Mouse (Mus musculus) embryonic facial prominence, embryonic 13.5 days (tissue): ENCODE measurements around the gene Scrt2. TPM values are rescaled to one million over a fixed set of nuclear protein-coding genes. Genes with fewer than 3 reads are reported as not detected.

ENCODE experiments used
- ATAC-seq: fragments of 200-750 bp; cut with Nextera tagmentation; 2 replicates; pipeline ENCODE4 v1.8.0; 2017; ENCODE audit warnings: low read depth; ENCODE audit not compliant: insufficient number of reproducible peaks, insufficient read depth, low FRiP score, low TSS enrichment
- H3K27ac ChIP-seq: fragments of 300-500 bp; sonication (generic); 2 replicates; pipeline ENCODE4 v1.5.1; 2015; ENCODE audit warnings: moderate library complexity, mild to moderate bottlenecking, inconsistent platforms
- H3K27me3 ChIP-seq: fragments of 300-500 bp; sonication (generic); 2 replicates; pipeline ENCODE4 v1.6.1; 2015; ENCODE audit warnings: mild to moderate bottlenecking, inconsistent platforms
- H3K36me3 ChIP-seq: fragments of 300-500 bp; sonication (generic); 2 replicates; pipeline ENCODE4 v1.6.1; 2015; ENCODE audit warnings: mild to moderate bottlenecking, inconsistent platforms
- H3K4me1 ChIP-seq: fragments of 300-500 bp; sonication (generic); 2 replicates; pipeline ENCODE4 v1.6.1; 2015; ENCODE audit warnings: inconsistent platforms
- H3K4me2 ChIP-seq: fragments of 300-500 bp; sonication (generic); 2 replicates; pipeline ENCODE4 v1.6.1; 2015; ENCODE audit warnings: moderate library complexity, mild to moderate bottlenecking, inconsistent platforms
- H3K4me3 ChIP-seq: fragments of 300-500 bp; sonication (generic); 2 replicates; pipeline ENCODE4 v1.5.1; 2015; ENCODE audit warnings: mild to moderate bottlenecking, inconsistent platforms
- H3K9ac ChIP-seq: fragments of 300-500 bp; sonication (generic); 2 replicates; pipeline ENCODE4 v1.6.1; 2015; ENCODE audit warnings: mild to moderate bottlenecking, inconsistent platforms
- H3K9me3 ChIP-seq: fragments of 300-500 bp; sonication (generic); 2 replicates; pipeline ENCODE4 v1.6.1; 2016; ENCODE audit warnings: inconsistent platforms
- WGBS: fragments of 180-500 bp; shearing (Covaris S2); methylation state at CpG from one replicate; pipeline ENCODE4 v1.1.7; 2015; ENCODE audit warnings: mixed read lengths; 5-methylcytosine and 5-hydroxymethylcytosine counted together
- polyA plus RNA-seq: library from polyadenylated mRNA; unstranded; fragments of >200 nt; fragmentation: Nextera tagmentation; extraction: Ambion mirVana; gene quantifications from 2 replicates; pipeline ENCODE4 v1.2.1, GENCODE M21; 2015

The Scrt2 gene
- polyA plus RNA-seq, 1 experiment from 2014 or later, result 0.17 TPM

- ATAC-seq, result no peak
- 85% methylated on average over 2 of the region's 2 CpGs for WGBS
- Histone ChIP-seq H3K4me2 (no peak overlapping the region), H3K36me3 (no peaks in the 10 kb centered on the region), H3K27ac (no peak overlapping the region), H3K9me3 (no peaks in the 10 kb centered on the region), H3K4me3 (no peak overlapping the region), H3K27me3 (peaks cover 75% of the 10 kb centered on the region), H3K9ac (no peak overlapping the region), H3K4me1 (peaks cover 16% of the 10 kb centered on the region)
These were observed 15.6 kb downstream of the Scrt2 start for GRCm38 (mm10) chr2:152096922-152097321.

- ATAC-seq, result no peak
- H3K9ac ChIP-seq, result no peak overlapping the region
- H3K9me3 ChIP-seq, result no peaks in the 10 kb centered on the region
- peaks cover 16% of the 10 kb centered on the region for H3K4me1 ChIP-seq
- no peaks in the 10 kb centered on the region for H3K36me3 ChIP-seq
- WGBS, result 73% methylated on average over 11 of the region's 11 CpGs
- H3K4me3 ChIP-seq, result no peak overlapping the region
- no peak overlapping the region for H3K27ac ChIP-seq
- no peak overlapping the region for H3K4me2 ChIP-seq
- peaks cover 71% of the 10 kb centered on the region for H3K27me3 ChIP-seq
These were observed 16.6 kb downstream of the Scrt2 start for GRCm38 (mm10) chr2:152097916-152098315.

GRCm38 (mm10) chr2:152099538-152099937 is 18.2 kb downstream of the Scrt2 start:
- no peak for ATAC-seq
- H3K27me3 ChIP-seq, result peaks cover 55% of the 10 kb centered on the region

GRCm38 (mm10) chr2:152101761-152102160 is 20.4 kb downstream of the Scrt2 start:
- no peak overlapping the region for H3K27ac ChIP-seq
- no peak overlapping the region for H3K4me3 ChIP-seq
- no peaks in the 10 kb centered on the region for H3K9me3 ChIP-seq
- no peak overlapping the region for H3K9ac ChIP-seq
- peaks cover 33% of the 10 kb centered on the region for H3K27me3 ChIP-seq
- no peak overlapping the region for H3K4me2 ChIP-seq
- H3K4me1 ChIP-seq, result peaks cover 5% of the 10 kb centered on the region; the same call in 1 of the 2 replicates
- 73% methylated on average over 13 of the region's 13 CpGs for WGBS
- ATAC-seq, result no peak
- H3K36me3 ChIP-seq, result no peaks in the 10 kb centered on the region

More at GRCm38 (mm10) chr2:152099538-152099937, 18.2 kb downstream of the Scrt2 start:
- H3K4me3 ChIP-seq, result no peak overlapping the region
- no peaks in the 10 kb centered on the region for H3K36me3 ChIP-seq
- H3K4me2 ChIP-seq, result no peak overlapping the region
- no peak overlapping the region for H3K27ac ChIP-seq
- WGBS, result 70% methylated on average over 3 of the region's 3 CpGs
- no peak overlapping the region for H3K9ac ChIP-seq
- H3K9me3 ChIP-seq, result no peaks in the 10 kb centered on the region
- H3K4me1 ChIP-seq, result peaks cover 7% of the 10 kb centered on the region

GRCm38 (mm10) chr2:152102369-152102768 is 21.0 kb downstream of the Scrt2 start:
- Histone ChIP-seq H3K4me2 (no peak overlapping the region), H3K27me3 (peaks cover 27% of the 10 kb centered on the region), H3K4me1 (peaks cover 5% of the 10 kb centered on the region; the same call in 1 of the 2 replicates), H3K9me3 (no peaks in the 10 kb centered on the region), H3K27ac (no peak overlapping the region), H3K9ac (no peak overlapping the region), H3K36me3 (no peaks in the 10 kb centered on the region), H3K4me3 (no peak overlapping the region)
- ATAC-seq, result no peak
- WGBS, result 59% methylated on average over 6 of the region's 6 CpGs

- H3K4me1 ChIP-seq, result peaks cover 5% of the 10 kb centered on the region; the same call in 1 of the 2 replicates
- peaks cover 12% of the 10 kb centered on the region for H3K27me3 ChIP-seq
- peak; percentile 41 for ATAC-seq
- H3K9me3 ChIP-seq, result no peaks in the 10 kb centered on the region
- WGBS, result 20% methylated on average over 17 of the region's 17 CpGs
- no peaks in the 10 kb centered on the region; the same call in 1 of the 2 replicates for H3K36me3 ChIP-seq
- H3K4me2 ChIP-seq, result peak overlapping the region; percentile 88
- no peak overlapping the region for H3K27ac ChIP-seq
- H3K4me3 ChIP-seq, result peak overlapping the region; percentile 66
- peak overlapping the region; percentile 83 for H3K9ac ChIP-seq
These were observed 23.5 kb downstream of the Scrt2 start for GRCm38 (mm10) chr2:152104711-152105317.

GRCm38 (mm10) chr2:152105318-152106224 is 24.2 kb downstream of the Scrt2 start, which contains the start of gene Srxn1:
Srxn1 (plus strand) TSS chr2:152105516.
- no peak within 1 kb of the TSS for H3K27ac ChIP-seq
- H3K9me3 ChIP-seq, result no peaks in the 10 kb centered on the region
- H3K27me3 ChIP-seq, result peaks cover 12% of the 10 kb centered on the region
- H3K4me1 ChIP-seq, result peaks cover 5% of the 10 kb centered on the region; the same call in 1 of the 2 replicates
- H3K4me3 ChIP-seq, result peak within 1 kb of the TSS; percentile 66
- H3K4me2 ChIP-seq, result peak within 1 kb of the TSS; percentile 88
- peak; percentile 76 for ATAC-seq
- 1% methylated on average over 83 of the region's 84 CpGs for WGBS
- H3K9ac ChIP-seq, result peak within 1 kb of the TSS; percentile 83
- H3K36me3 ChIP-seq, result no peaks in the 10 kb centered on the region; the same call in 1 of the 2 replicates

GRCm38 (mm10) chr2:152106225-152106595 is 24.9 kb downstream of the Scrt2 start:
- peak overlapping the region; percentile 66 for H3K4me3 ChIP-seq
- no peaks in the 10 kb centered on the region; the same call in 1 of the 2 replicates for H3K36me3 ChIP-seq
- peaks cover 12% of the 10 kb centered on the region for H3K27me3 ChIP-seq
- ATAC-seq, result no peak
- peak overlapping the region; percentile 88 for H3K4me2 ChIP-seq
- no peak overlapping the region for H3K9ac ChIP-seq
- H3K9me3 ChIP-seq, result no peaks in the 10 kb centered on the region
- peaks cover 5% of the 10 kb centered on the region; the same call in 1 of the 2 replicates for H3K4me1 ChIP-seq
- WGBS, result 81% methylated on average over 3 of the region's 3 CpGs
- no peak overlapping the region for H3K27ac ChIP-seq

GRCm38 (mm10) chr2:152106597-152106996 is 25.3 kb downstream of the Scrt2 start:
- peaks cover 9% of the 10 kb centered on the region for H3K27me3 ChIP-seq
- ATAC-seq, result no peak
- 95% methylated on average over 10 of the region's 10 CpGs for WGBS
- H3K4me3 ChIP-seq, result no peak overlapping the region
- H3K9ac ChIP-seq, result no peak overlapping the region
- peak overlapping the region; percentile 88 for H3K4me2 ChIP-seq
- H3K36me3 ChIP-seq, result no peaks in the 10 kb centered on the region; the same call in 1 of the 2 replicates
- H3K4me1 ChIP-seq, result peaks cover 6% of the 10 kb centered on the region; the same call in 1 of the 2 replicates
- H3K27ac ChIP-seq, result no peak overlapping the region
- no peaks in the 10 kb centered on the region for H3K9me3 ChIP-seq

GRCm38 (mm10) chr2:152108702-152109101 is 27.4 kb downstream of the Scrt2 start:
- Histone ChIP-seq H3K27me3 (no peaks in the 10 kb centered on the region; the same call in 1 of the 2 replicates), H3K4me1 (peaks cover 10% of the 10 kb centered on the region; the same call in 1 of the 2 replicates), H3K36me3 (no peaks in the 10 kb centered on the region; the same call in 1 of the 2 replicates), H3K9ac (no peak overlapping the region), H3K4me3 (no peak overlapping the region), H3K27ac (no peak overlapping the region), H3K9me3 (no peaks in the 10 kb centered on the region), H3K4me2 (no peak overlapping the region)
- WGBS, result 67% methylated on average over 7 of the region's 7 CpGs
- ATAC-seq, result no peak

- Histone ChIP-seq H3K9ac (no peak overlapping the region), H3K4me2 (no peak overlapping the region), H3K9me3 (no peaks in the 10 kb centered on the region), H3K4me1 (peaks cover 15% of the 10 kb centered on the region), H3K27me3 (peaks cover 6% of the 10 kb centered on the region), H3K36me3 (no peaks in the 10 kb centered on the region; the same call in 1 of the 2 replicates), H3K27ac (no peak overlapping the region), H3K4me3 (no peak overlapping the region)
- no peak for ATAC-seq
- WGBS, result 82% methylated on average over 5 of the region's 5 CpGs
These were observed 28.1 kb downstream of the Scrt2 start for GRCm38 (mm10) chr2:152109386-152109785.
